Mouse (Mus musculus) stomach, embryonic 15.5 days (tissue): ENCODE results near the gene Htr3b. TPM values are rescaled to one million over a fixed set of nuclear protein-coding genes. Genes with fewer than 3 reads are reported as not detected.

Experiments
- ATAC-seq: fragments of 200-750 bp; cut with Nextera tagmentation; 2 replicates; pipeline ENCODE4 v1.8.0; 2017; ENCODE audit warnings: low read depth, moderate number of reproducible peaks, moderate TSS enrichment; ENCODE audit not compliant: insufficient read depth, low FRiP score
- H3K27ac ChIP-seq: fragments of 300-500 bp; sonication (generic); 2 replicates; pipeline ENCODE4 v1.5.1; 2015; ENCODE audit warnings: mild to moderate bottlenecking, inconsistent platforms
- H3K27me3 ChIP-seq: fragments of 300-500 bp; sonication (generic); replicated peaks from 2 replicates; pipeline ENCODE4 v1.6.1; 2015; ENCODE audit warnings: inconsistent platforms
- H3K36me3 ChIP-seq: fragments of 300-500 bp; sonication (generic); 2 replicates; pipeline ENCODE4 v1.6.1; 2015; ENCODE audit warnings: inconsistent platforms
- H3K4me1 ChIP-seq: fragments of 300-500 bp; sonication (generic); 2 replicates; pipeline ENCODE4 v1.6.1; 2015; ENCODE audit warnings: inconsistent platforms
- H3K4me2 ChIP-seq: fragments of 300-500 bp; sonication (generic); 2 replicates; pipeline ENCODE4 v1.6.1; 2015; ENCODE audit warnings: mild to moderate bottlenecking, inconsistent platforms
- H3K4me3 ChIP-seq: fragments of 300-500 bp; sonication (generic); replicated peaks from 2 replicates; pipeline ENCODE4 v1.5.1; 2015; ENCODE audit warnings: inconsistent platforms
- H3K9ac ChIP-seq: fragments of 300-500 bp; sonication (generic); 2 replicates; pipeline ENCODE4 v1.6.1; 2015; ENCODE audit warnings: inconsistent platforms
- H3K9me3 ChIP-seq: fragments of 300-500 bp; sonication (generic); 2 replicates; pipeline ENCODE4 v1.6.1; 2016; ENCODE audit warnings: inconsistent platforms
- WGBS: fragments of 180-500 bp; shearing (Covaris S2); methylation state at CpG from one replicate; pipeline ENCODE4 v1.1.7; 2015; 5-methylcytosine and 5-hydroxymethylcytosine counted together
- polyA plus RNA-seq: library from polyadenylated mRNA; unstranded; fragments of >200 nt; fragmentation: Nextera tagmentation; extraction: Ambion mirVana; gene quantifications from 2 replicates; pipeline ENCODE4 v1.2.1, GENCODE M21; 2015

Gene Htr3b
- polyA plus RNA-seq, 1 experiment from 2014 or later, result 0.48 TPM

DNA sequence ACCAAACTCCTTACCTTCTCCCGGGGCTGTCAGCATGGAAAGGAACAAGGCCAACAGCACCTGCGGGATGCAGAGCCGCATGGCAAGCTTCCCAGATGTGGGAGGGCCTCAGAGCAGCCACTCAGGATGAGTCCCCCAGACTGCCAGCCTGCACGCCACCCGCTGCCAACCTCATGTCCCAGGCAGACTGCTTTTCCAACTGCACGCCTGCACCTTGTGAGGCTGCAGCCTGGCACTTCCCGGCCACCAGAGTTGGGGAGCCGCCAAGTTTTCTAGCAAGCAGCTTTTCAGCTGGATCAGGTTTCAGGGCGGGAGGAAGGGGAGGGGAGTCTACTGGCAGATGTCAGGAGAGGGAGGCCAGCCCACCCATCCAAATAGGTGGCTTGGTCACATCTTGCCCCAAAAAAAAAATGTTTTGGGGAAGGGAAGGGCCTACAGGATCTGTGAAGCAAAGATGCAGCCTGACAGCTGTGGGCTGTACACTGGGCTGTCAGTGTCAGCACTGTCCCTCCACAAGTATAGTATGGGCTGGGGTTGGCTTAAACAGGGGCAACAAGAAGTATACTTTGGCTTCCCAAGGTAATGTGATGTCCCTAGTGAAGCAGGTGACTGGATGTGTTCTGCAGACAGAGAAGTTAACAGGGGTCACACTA is 53.8 kb downstream of the Htr3b start, which contains the start of gene Htr3a:
Htr3a (minus strand) TSS at position 215 of the 653 bp plus-strand sequence.
- 2% methylated on average over 9 of the region's 9 CpGs for WGBS
- Histone ChIP-seq H3K4me3 (no peak within 1 kb of the TSS), H3K27ac (no peak within 1 kb of the TSS), H3K9ac (no peak within 1 kb of the TSS), H3K36me3 (no peaks in the 10 kb centered on the region), H3K4me2 (peak within 1 kb of the TSS; percentile 22; the same call in 1 of the 2 replicates), H3K4me1 (peaks cover 8% of the 10 kb centered on the region), H3K9me3 (no peaks in the 10 kb centered on the region), H3K27me3 (no peaks in the 10 kb centered on the region)
- ATAC-seq, result no peak

DNA sequence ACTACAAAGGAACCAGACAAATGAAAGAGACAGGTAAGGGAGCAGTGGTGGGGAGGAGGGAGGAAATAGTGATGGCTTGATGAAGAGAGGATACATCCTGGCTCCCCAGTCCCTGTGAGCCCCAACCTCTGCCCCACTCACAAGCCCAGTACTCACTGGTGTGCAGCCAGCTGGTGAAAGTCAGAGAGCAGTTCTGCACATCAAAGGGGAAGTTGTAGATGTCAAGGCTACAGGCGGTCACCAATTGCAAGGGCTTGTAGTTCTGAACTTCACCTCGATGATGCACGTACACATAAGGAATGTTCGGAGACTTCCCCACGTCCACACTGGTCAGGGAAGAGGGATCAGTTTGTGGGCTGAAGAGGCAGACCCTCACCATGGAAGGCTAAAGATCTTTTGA is 60.4 kb downstream of the Htr3b start:
- Histone ChIP-seq H3K4me2 (no peak overlapping the region), H3K27me3 (no peaks in the 10 kb centered on the region), H3K36me3 (no peaks in the 10 kb centered on the region), H3K27ac (no peak overlapping the region), H3K9me3 (no peaks in the 10 kb centered on the region), H3K4me3 (no peak overlapping the region), H3K9ac (no peak overlapping the region), H3K4me1 (no peaks in the 10 kb centered on the region)
- 79% methylated on average over 5 of the region's 5 CpGs for WGBS
- no peak for ATAC-seq

DNA sequence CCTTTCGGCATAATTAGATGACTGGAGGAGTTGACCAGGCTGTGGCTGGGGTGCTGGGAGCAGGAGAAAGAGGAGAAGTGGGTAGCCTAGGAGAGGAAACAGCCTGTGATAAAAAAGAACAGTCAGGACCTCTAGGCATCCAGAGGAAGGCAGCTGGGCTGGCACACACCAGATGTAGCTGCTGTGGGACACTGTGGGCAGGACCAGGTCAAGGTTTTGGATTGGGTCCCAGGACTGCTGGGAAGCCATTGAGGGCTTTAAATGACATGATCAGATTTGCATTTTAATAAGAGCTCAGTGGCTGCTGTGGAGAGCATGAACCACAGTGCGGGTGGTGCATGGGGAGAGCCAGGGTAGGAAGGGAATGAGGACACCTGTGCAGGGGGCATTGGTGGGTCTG is 61.0 kb downstream of the Htr3b start:
- no peaks in the 10 kb centered on the region for H3K9me3 ChIP-seq
- no peak overlapping the region for H3K4me3 ChIP-seq
- no peaks in the 10 kb centered on the region for H3K4me1 ChIP-seq
- H3K4me2 ChIP-seq, result no peak overlapping the region
- H3K27ac ChIP-seq, result no peak overlapping the region
- ATAC-seq, result no peak
- no peak overlapping the region for H3K9ac ChIP-seq
- no peaks in the 10 kb centered on the region for H3K27me3 ChIP-seq
- 70% methylated on average over 2 of the region's 2 CpGs for WGBS
- H3K36me3 ChIP-seq, result no peaks in the 10 kb centered on the region

DNA sequence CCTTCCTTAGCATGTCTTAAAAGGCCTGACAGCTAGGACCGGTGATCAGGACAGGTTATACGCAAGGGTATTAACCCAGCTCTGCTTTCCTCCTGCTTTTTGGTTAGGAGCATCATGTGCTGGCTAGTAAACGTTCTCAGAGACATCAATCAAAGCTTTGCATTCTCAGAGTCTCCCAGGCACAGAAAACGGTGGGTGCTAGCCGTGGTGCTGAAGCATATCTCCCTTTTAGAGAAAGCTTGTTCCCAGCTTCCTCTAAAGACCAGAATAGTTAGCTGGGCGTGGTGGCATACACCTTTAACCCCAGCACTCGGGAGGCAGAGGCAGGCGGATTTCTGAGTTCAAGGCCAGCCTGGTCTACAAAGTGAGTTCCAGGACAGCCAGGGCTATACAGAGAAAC is 66.2 kb downstream of the Htr3b start:
- H3K27ac ChIP-seq, result no peak overlapping the region
- H3K4me3 ChIP-seq, result no peak overlapping the region
- no peaks in the 10 kb centered on the region for H3K27me3 ChIP-seq
- no peaks in the 10 kb centered on the region for H3K9me3 ChIP-seq
- H3K4me2 ChIP-seq, result no peak overlapping the region
- 18% methylated on average over 8 of the region's 8 CpGs for WGBS
- H3K9ac ChIP-seq, result no peak overlapping the region
- H3K36me3 ChIP-seq, result no peaks in the 10 kb centered on the region
- no peak for ATAC-seq
- H3K4me1 ChIP-seq, result no peaks in the 10 kb centered on the region

DNA sequence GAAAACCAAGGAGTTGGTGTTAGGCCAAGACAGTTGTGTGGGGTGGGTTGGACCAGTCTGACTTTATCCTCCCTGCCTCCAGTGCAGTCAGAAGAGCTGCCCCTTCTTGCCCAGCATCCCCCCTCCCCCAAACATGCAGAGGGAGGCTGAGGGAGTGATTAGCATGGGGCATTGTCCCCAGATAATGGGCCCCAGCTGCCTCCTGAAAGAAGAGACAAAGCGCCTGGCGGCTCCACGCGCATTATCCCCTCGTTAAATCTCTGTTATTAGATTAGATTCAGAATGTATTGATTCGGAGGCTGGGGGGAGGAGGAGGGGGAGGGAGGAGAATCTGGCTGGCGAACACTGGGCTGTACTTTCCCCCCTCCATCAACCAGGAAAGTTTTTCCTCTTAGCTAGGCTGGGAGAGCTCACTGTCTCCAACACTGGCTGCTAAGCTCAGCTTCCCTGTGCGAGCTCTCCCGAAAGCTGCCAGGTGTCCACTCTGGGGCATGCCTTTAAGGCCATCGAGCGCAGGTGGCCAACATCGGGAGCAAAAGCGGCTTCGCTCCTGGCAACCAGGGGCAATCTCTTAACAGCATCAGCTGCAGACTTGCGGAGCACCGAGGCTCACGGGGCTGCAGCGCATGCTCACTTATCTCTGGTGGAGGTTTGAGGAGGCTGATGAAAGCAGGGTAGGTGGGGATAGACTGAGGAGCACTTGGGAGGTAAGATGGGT is 68.8 kb downstream of the Htr3b start:
- 35% methylated on average over 18 of the region's 18 CpGs for WGBS
- H3K36me3 ChIP-seq, result no peaks in the 10 kb centered on the region
- ATAC-seq, result no peak
- H3K9ac ChIP-seq, result no peak overlapping the region
- no peaks in the 10 kb centered on the region for H3K4me1 ChIP-seq
- no peak overlapping the region for H3K27ac ChIP-seq
- no peak overlapping the region for H3K4me3 ChIP-seq
- H3K27me3 ChIP-seq, result no peaks in the 10 kb centered on the region
- no peaks in the 10 kb centered on the region for H3K9me3 ChIP-seq
- H3K4me2 ChIP-seq, result no peak overlapping the region

DNA sequence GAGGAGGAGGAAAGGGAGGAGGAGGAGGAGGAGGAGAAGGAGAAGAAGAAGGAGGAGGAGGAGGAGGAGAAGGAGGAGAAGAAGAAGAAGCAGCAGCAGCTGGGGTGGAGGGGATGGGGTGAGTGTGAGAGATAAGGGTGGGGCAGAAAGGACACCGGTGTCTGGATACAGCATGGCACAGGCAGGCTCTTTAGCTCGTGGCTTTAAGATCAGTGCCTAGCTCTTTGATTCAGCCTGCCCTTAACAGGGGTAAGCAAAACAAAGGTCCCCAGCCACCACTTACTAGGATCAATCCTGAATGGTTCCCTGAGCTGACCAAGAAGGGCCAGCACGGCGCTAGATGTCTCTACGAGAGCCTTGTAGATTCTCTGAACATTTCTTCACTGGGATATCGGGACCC is 70.0 kb downstream of the Htr3b start:
- Histone ChIP-seq H3K4me3 (no peak overlapping the region), H3K27ac (no peak overlapping the region), H3K9me3 (no peaks in the 10 kb centered on the region), H3K4me2 (no peak overlapping the region), H3K9ac (no peak overlapping the region), H3K27me3 (no peaks in the 10 kb centered on the region), H3K36me3 (no peaks in the 10 kb centered on the region), H3K4me1 (no peaks in the 10 kb centered on the region)
- ATAC-seq, result no peak
- WGBS, result 75% methylated on average over 6 of the region's 6 CpGs

DNA sequence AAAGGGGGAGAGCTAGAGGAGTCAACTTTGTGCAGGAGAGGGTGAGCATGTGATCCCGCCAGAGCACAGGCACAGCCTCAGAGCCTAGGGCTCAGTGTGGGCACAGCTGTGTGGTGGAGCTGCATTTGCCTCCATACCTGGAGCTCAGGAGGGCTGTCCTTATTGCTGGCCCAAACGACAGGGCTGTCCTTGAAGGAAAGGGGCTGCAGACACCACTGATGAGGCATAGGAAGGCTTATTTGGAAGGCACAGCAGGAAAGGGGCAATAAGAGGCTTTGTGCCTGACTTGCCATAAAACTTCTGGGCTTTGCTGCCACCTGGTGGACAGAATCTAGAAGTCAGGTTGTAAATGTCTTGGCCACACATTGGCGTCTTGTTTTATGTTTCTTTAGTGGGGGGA is 70.8 kb downstream of the Htr3b start:
- 28% methylated on average over 3 of the region's 3 CpGs for WGBS
- no peaks in the 10 kb centered on the region for H3K36me3 ChIP-seq

DNA sequence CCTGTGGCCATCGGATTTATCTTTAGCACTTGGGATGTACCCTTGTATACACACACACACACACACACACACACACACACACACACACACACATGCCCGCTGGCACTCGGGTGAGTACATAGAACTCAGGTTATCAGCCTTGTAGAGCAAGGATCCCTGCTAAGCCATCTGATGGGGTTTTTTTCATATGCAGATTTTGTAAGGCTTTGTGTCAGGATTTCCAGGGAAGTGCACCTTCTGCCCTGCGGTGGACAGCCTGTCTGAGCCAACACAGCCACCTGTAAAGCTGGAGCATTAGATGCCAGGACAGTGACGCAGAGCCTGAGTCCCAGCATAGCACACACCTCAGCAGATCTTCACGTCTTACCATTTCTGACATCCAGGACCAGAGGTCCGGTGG is 75.7 kb downstream of the Htr3b start:
- Histone ChIP-seq H3K4me1 (no peaks in the 10 kb centered on the region), H3K4me2 (no peak overlapping the region), H3K27me3 (no peaks in the 10 kb centered on the region), H3K27ac (no peak overlapping the region), H3K9me3 (no peaks in the 10 kb centered on the region), H3K9ac (no peak overlapping the region), H3K4me3 (no peak overlapping the region), H3K36me3 (no peaks in the 10 kb centered on the region)
- ATAC-seq, result no peak
- 74% methylated on average over 7 of the region's 7 CpGs for WGBS

More for the DNA sequence above, 70.8 kb downstream of the Htr3b start:
- no peak for ATAC-seq
- no peaks in the 10 kb centered on the region for H3K4me1 ChIP-seq
- H3K9me3 ChIP-seq, result no peaks in the 10 kb centered on the region
- no peaks in the 10 kb centered on the region for H3K27me3 ChIP-seq
- no peak overlapping the region for H3K4me2 ChIP-seq
- no peak overlapping the region for H3K27ac ChIP-seq
- H3K4me3 ChIP-seq, result no peak overlapping the region
- H3K9ac ChIP-seq, result no peak overlapping the region

Other genes starting within 250 kb of the Htr3b start
- gene Zbtb16, start 128.8 kb downstream of the Htr3b start, polyA plus RNA-seq, result 3.9 and 4.5 TPM in 2 replicates
- 1.5 and 1.7 TPM in 2 replicates for gene Htr3a, start 53.9 kb downstream of the Htr3b start, polyA plus RNA-seq
- 23.3 and 24.2 TPM in 2 replicates for gene Usp28, start 20.4 kb upstream of the Htr3b start, polyA plus RNA-seq
- 33.1 and 33.3 TPM in 2 replicates for gene Zw10, start 90.6 kb upstream of the Htr3b start, polyA plus RNA-seq
- gene Tmprss5, start 116.3 kb upstream of the Htr3b start, polyA plus RNA-seq, result 3.6 and 4.2 TPM in 2 replicates